ENCODE assay signal across 19 mouse cellular contexts in genomic region chr2:129314880-129315279, GRCm38 (mm10). TPM values are rescaled to one million over a fixed set of nuclear protein-coding genes. Genes with fewer than 3 reads are reported as not detected.
"Had no signal": no experiment of that assay in that cellular context is flagged by ENCODE, and none has a peak within 500 bp of the region (broad histone marks: within the 10 kb centered on the region; RNA-seq: fewer than 3 reads in every experiment).

No protein-coding gene starts in this region.

- H3K27me3 ChIP-seq: midbrain, embryonic 13.5 days; midbrain, embryonic 15.5 days; neural tube, embryonic 13.5 days; neural tube, embryonic 15.5 days; stomach, embryonic 15.5 days had no signal

- H3K9me3 ChIP-seq: liver, embryonic 12.5 days; midbrain, embryonic 13.5 days; midbrain, embryonic 15.5 days; neural tube, embryonic 13.5 days; neural tube, embryonic 15.5 days; stomach, embryonic 15.5 days had no signal

- DNase-seq: lung, adult 18-20 months; lung, embryonic 14.5 days; lung, postnatal 10 days; retina, postnatal 1 day; right cerebral cortex, adult 18-20 months; right cerebral cortex, postnatal 25 days; thymus, adult 2 months; thymus, postnatal 25 days; thymus, postnatal 4 days had no signal

- H3K4me1 ChIP-seq: liver, embryonic 12.5 days; midbrain, embryonic 13.5 days; midbrain, embryonic 15.5 days; neural tube, embryonic 13.5 days; neural tube, embryonic 15.5 days; stomach, embryonic 15.5 days had no signal

- H3K36me3 ChIP-seq: liver, embryonic 12.5 days; midbrain, embryonic 13.5 days; midbrain, embryonic 15.5 days; neural tube, embryonic 13.5 days; neural tube, embryonic 15.5 days; stomach, embryonic 15.5 days had no signal

- H3K4me3 ChIP-seq: liver, embryonic 12.5 days; midbrain, embryonic 13.5 days; midbrain, embryonic 15.5 days; neural tube, embryonic 13.5 days; neural tube, embryonic 15.5 days; stomach, embryonic 15.5 days had no signal

- ATAC-seq: liver, embryonic 12.5 days; midbrain, embryonic 13.5 days; midbrain, embryonic 15.5 days had no signal

RNA-seq across cellular contexts. Expression of gene Il1a, which starts 5.1 kb away (rescaled TPM):
- polyA plus RNA-seq: lung, embryonic 14.5 days; lung, embryonic 16.5 days; midbrain, embryonic 11.5 days; neural tube, embryonic 11.5 days had no signal

RNA-seq across cellular contexts. Expression of gene Il1b, which starts 56.1 kb away (rescaled TPM):
- total RNA-seq: midbrain, postnatal 0 days had no signal
- polyA plus RNA-seq: lung, embryonic 14.5 days; lung, embryonic 16.5 days; midbrain, embryonic 11.5 days; midbrain, embryonic 13.5 days; midbrain, embryonic 15.5 days; neural tube, embryonic 11.5 days; neural tube, embryonic 15.5 days had no signal
